Mouse (Mus musculus): ENCODE data around the gene Nol4l. TPM values are rescaled to one million over a fixed set of nuclear protein-coding genes. Genes with fewer than 3 reads are reported as not detected.

Gene Nol4l
- 1 to 10 TPM; 1.4 to 2.3 TPM for total RNA-seq (2023)

GRCm38 (mm10) chr2:153529931-153530766 lies at the start of gene Nol4l:
Nol4l (minus strand) TSS chr2:153529971.

GRCm38 (mm10) chr2:153492573-153493392 lies 37.0 kb downstream of the Nol4l start, which contains the start of gene 4930404H24Rik:
4930404H24Rik (plus strand) TSS chr2:153492790.

Other genes starting within 250 kb of the Nol4l start
- gene Kif3b, start 238.6 kb downstream of the Nol4l start, total RNA-seq (2023) = 10 to 100 TPM; 31.9 to 34.2 TPM
- 10 to 100 TPM; 86.2 to 88.1 TPM for gene Asxl1, start 184.1 kb downstream of the Nol4l start, total RNA-seq (2023)
- not detected for gene 4930404H24Rik, start 37.2 kb downstream of the Nol4l start, total RNA-seq (2023)
- 10 to 100 TPM; 24.0 to 28.9 TPM for gene Commd7, start 102.8 kb upstream of the Nol4l start, total RNA-seq (2023)
- 1 to 10 TPM; 2.2 to 2.6 TPM for gene Dnmt3b, start 119.5 kb upstream of the Nol4l start, total RNA-seq (2023)
- gene Dnmt3c, start 166.7 kb upstream of the Nol4l start, total RNA-seq (2023) = not detected
- gene Mapre1, start 211.3 kb upstream of the Nol4l start, total RNA-seq (2023) = 100 to 1,000 TPM; 111 to 124 TPM
- under 1 TPM; 0.31 TPM for gene Efcab8, start 250.0 kb upstream of the Nol4l start, total RNA-seq (2023)